Mouse (Mus musculus) adrenal gland (tissue): Measurements from ENCODE around the gene Cga.

Source experiments
- intact Hi-C: fragments of 180-260 bp; cut with DNase I; formaldehyde crosslinking; loops from one replicate; pipeline ENCODE4 v1.15.1; 2025
- long read RNA-seq, 2 experiments: library from polyadenylated mRNA; unstranded; transcript quantifications; one replicate each; pipeline ENCODE4 v2.0.0; 2020; ENCODE audit warnings: borderline replicate concordance in 1 of 2; ENCODE audit not compliant: insufficient replicate concordance in 1 of 2

The Cga gene
- long read RNA-seq, experiment 1: 0 reads
- long read RNA-seq, experiment 2: 0 reads

- intact Hi-C loops: no loop called here
These were observed at the start of gene Cga for GRCm38 (mm10) chr4:34893479-34893878. Gene Cga (plus strand): TSS chr4:34893779.

- intact Hi-C loops: no loop called here
These were observed 49.7 kb upstream of the Cga start for GRCm38 (mm10) chr4:34843839-34844238.

- intact Hi-C loops: no loop called here
These were observed 45.8 kb upstream of the Cga start for GRCm38 (mm10) chr4:34847679-34848309.

GRCm38 (mm10) chr4:34850156-34850555 is 43.4 kb upstream of the Cga start:
- intact Hi-C loops: no loop called here

- intact Hi-C loops: no loop called here
These were observed 41.5 kb upstream of the Cga start for GRCm38 (mm10) chr4:34852051-34852450.

GRCm38 (mm10) chr4:34855966-34856365 is 37.6 kb upstream of the Cga start:
- intact Hi-C loops: no loop called here

- intact Hi-C loops: no loop called here
These were observed 34.7 kb upstream of the Cga start for GRCm38 (mm10) chr4:34858903-34859302.

- intact Hi-C loops: no loop called here
These were observed 34.2 kb upstream of the Cga start for GRCm38 (mm10) chr4:34859416-34859815.

- intact Hi-C loops: no loop called here
These were observed 32.1 kb upstream of the Cga start for GRCm38 (mm10) chr4:34861438-34861837.

- intact Hi-C loops: no loop called here
These were observed 23.8 kb upstream of the Cga start for GRCm38 (mm10) chr4:34869813-34870212.

- intact Hi-C loops: no loop called here
These were observed 20.6 kb upstream of the Cga start for GRCm38 (mm10) chr4:34872896-34873495.

GRCm38 (mm10) chr4:34874234-34874633 is 19.3 kb upstream of the Cga start:
- intact Hi-C loops: no loop called here

GRCm38 (mm10) chr4:34880921-34881650 is 12.5 kb upstream of the Cga start:
- intact Hi-C loops: no loop called here

GRCm38 (mm10) chr4:34881851-34882250 is 11.7 kb upstream of the Cga start:
- intact Hi-C loops: no loop called here

GRCm38 (mm10) chr4:34882291-34882769 is 11.2 kb upstream of the Cga start:
- intact Hi-C loops: no loop called here

- intact Hi-C loops: no loop called here
These were observed 10.8 kb upstream of the Cga start, which contains the start of gene Zfp292 for GRCm38 (mm10) chr4:34882818-34883217. Gene Zfp292 (minus strand): TSS chr4:34882960.

- intact Hi-C loops: no loop called here
These were observed 10.1 kb upstream of the Cga start for GRCm38 (mm10) chr4:34883366-34884029.

- intact Hi-C loops: loop anchor here (5.0 kb wide), 1 partner anchor 63 kb away; no protein-coding TSS in a partner anchor
These were observed 7.8 kb upstream of the Cga start for GRCm38 (mm10) chr4:34885631-34886351.

GRCm38 (mm10) chr4:34886490-34887111 is 7.0 kb upstream of the Cga start:
- intact Hi-C loops: loop anchor here (5.0 kb wide), 1 partner anchor 64 kb away; no protein-coding TSS in a partner anchor

- intact Hi-C loops: loop anchor here (5.0 kb wide), 1 partner anchor 65 kb away; no protein-coding TSS in a partner anchor
These were observed 6.3 kb upstream of the Cga start for GRCm38 (mm10) chr4:34887295-34887694.
